Mouse (Mus musculus) stomach, postnatal 0 days (tissue): ENCODE results near the gene Dip2b.

Experiments
- CTCF ChIP-seq: IDR thresholded peaks from 2 replicates; pipeline ENCODE4 v1.5.1; 2016; ENCODE audit warnings: antibody characterized with exemption, low read depth, mild to moderate bottlenecking, moderate library complexity
- EP300 ChIP-seq: optimal IDR thresholded peaks from 2 replicates; pipeline ENCODE3; 2016; ENCODE audit warnings: antibody characterized with exemption

DNA sequence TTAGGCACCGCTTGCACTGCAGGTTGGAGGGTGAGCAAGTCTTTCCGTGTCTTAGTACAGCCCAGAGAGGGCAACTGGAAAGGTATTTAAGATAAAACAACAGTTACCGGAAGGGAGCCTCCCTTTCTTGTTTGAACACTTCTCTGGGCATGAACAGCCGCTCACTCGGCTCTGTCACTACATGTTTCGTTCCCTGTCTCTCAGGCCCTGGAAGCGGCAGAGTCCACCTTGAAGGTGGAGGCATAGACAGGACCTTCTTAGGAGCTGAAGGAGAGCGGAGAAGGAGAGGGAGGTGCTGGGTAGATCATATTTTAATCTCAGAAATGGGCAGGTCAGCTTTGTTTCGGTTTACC is 3.6 kb downstream of the Dip2b start:
- TF ChIP-seq CTCF (no peak), EP300 (no peak)
